Mouse (Mus musculus) common myeloid progenitor, adult 5-6 weeks (primary cell): ENCODE data around the gene Pcsk7. TPM values are rescaled to one million over a fixed set of nuclear protein-coding genes. Genes with fewer than 3 reads are reported as not detected.

Experiments used
- ATAC-seq: replicated peaks from 2 replicates; pipeline ENCODE4 v1.8.0; 2016; ENCODE audit warnings: low read depth, mild to moderate bottlenecking, moderate TSS enrichment, inconsistent platforms; ENCODE audit not compliant: poor library complexity, severe bottlenecking
- total RNA-seq: library from RNA; stranded (forward); fragments of 200-1000, 187-1606 nt; gene quantifications from 2 replicates; pipeline ENCODE4 v1.2.3, GENCODE M21; 2017

Pcsk7 gene
- total RNA-seq, 1 experiment from 2014 or later, result 12.0 TPM

GRCm38 (mm10) chr9:45938088-45938487 is 31.8 kb downstream of the Pcsk7 start:
- no peak for ATAC-seq

GRCm38 (mm10) chr9:45938952-45939637 is 32.8 kb downstream of the Pcsk7 start:
- ATAC-seq, result no peak

- no peak for ATAC-seq
These were observed 33.5 kb downstream of the Pcsk7 start for GRCm38 (mm10) chr9:45939794-45940193.

GRCm38 (mm10) chr9:45941329-45941888 is 35.1 kb downstream of the Pcsk7 start:
- no peak for ATAC-seq

- no peak for ATAC-seq
These were observed 36.2 kb downstream of the Pcsk7 start for GRCm38 (mm10) chr9:45942464-45942863.

GRCm38 (mm10) chr9:45942916-45943315 is 36.6 kb downstream of the Pcsk7 start:
- ATAC-seq, result no peak

GRCm38 (mm10) chr9:45943628-45944505 is 37.6 kb downstream of the Pcsk7 start:
- no peak for ATAC-seq

GRCm38 (mm10) chr9:45944506-45945400 is 38.5 kb downstream of the Pcsk7 start:
- peak; percentile 83 for ATAC-seq

GRCm38 (mm10) chr9:45945721-45946120 is 39.4 kb downstream of the Pcsk7 start:
- ATAC-seq, result 0 out of 2 replicates have a peak, but pooled peaks have one; percentile 15

- no peak for ATAC-seq
These were observed 40.0 kb downstream of the Pcsk7 start for GRCm38 (mm10) chr9:45946182-45946871.

- no peak for ATAC-seq
These were observed 40.5 kb downstream of the Pcsk7 start for GRCm38 (mm10) chr9:45946872-45947183.

- ATAC-seq, result no peak
These were observed 45.8 kb downstream of the Pcsk7 start for GRCm38 (mm10) chr9:45952057-45952456.

GRCm38 (mm10) chr9:45952890-45953289 is 46.6 kb downstream of the Pcsk7 start:
- ATAC-seq, result no peak

GRCm38 (mm10) chr9:45953511-45954293 is 47.4 kb downstream of the Pcsk7 start:
- ATAC-seq, result 0 out of 2 replicates have a peak, but pooled peaks have one; percentile 2

- peak; percentile 34; the same call in 1 of the 2 replicates for ATAC-seq
These were observed 48.2 kb downstream of the Pcsk7 start for GRCm38 (mm10) chr9:45954294-45955106.

GRCm38 (mm10) chr9:45955107-45955963 is 49.0 kb downstream of the Pcsk7 start, which contains the start of gene Sidt2:
Gene Sidt2 (minus strand): TSS chr9:45955258.
- ATAC-seq, result peak; percentile 79
